Mouse (Mus musculus): ENCODE results near the gene Gclc. TPM values are rescaled to one million over a fixed set of nuclear protein-coding genes. Genes with fewer than 3 reads are reported as not detected.
A peak's percentile ranks its signal among the peaks of the same experiment; 100 is the strongest.
"Not testable (repeated sequence)": the region's sequence is repeated elsewhere in the genome, so short reads cannot be mapped to it uniquely, and the experiment has no call there.

Gene Gclc
- total RNA-seq, 2 experiments from 2014 or later, result 73.3 to 85.9 TPM

DNA sequence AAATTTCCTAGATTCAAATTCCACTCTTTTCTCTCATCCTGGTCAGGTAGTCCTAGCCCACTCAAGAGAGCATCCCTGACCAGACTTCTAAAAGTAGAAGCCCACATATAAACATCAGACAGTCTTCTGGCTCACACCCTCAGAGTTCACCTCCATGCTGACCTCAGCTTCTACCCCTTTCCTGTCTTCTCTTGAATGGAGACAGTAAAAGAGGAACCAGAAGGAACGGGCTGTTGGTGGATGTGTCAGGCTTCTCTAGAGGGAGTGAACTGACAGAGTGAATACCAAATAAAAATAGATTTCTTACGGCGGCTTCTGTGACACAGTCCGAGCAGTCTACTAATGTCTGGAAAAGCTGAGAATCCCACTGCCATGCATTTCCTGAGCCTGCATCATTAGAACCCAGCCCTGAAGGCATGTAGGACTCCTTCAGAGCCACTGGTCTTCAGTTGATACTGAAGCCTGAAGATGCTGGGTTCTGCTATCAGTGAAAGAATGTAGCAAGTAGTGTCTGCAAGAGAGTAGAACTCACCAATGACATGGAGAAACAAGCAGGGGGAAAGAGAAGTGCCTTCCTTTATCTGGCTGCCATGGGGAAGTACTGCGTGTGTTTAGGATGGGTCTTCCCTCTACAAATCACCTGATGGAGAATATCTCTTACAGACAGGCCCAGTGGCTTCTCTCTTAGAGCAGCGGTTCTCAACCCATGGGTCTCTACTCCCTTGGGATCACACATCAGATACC lies 16.9 kb upstream of the Gclc start:
- 0 out of 2 replicates have a peak, but pooled peaks have one; percentile 37 for ATAC-seq (replicated peaks; ENCODE audit: low FRiP score, low TSS enrichment, poor library complexity, severe bottlenecking)

GRCm38 (mm10) chr9:77741452-77741851 lies 12.9 kb upstream of the Gclc start:
- no peak for ATAC-seq (replicated peaks; ENCODE audit: low FRiP score, low TSS enrichment, poor library complexity, severe bottlenecking)

DNA sequence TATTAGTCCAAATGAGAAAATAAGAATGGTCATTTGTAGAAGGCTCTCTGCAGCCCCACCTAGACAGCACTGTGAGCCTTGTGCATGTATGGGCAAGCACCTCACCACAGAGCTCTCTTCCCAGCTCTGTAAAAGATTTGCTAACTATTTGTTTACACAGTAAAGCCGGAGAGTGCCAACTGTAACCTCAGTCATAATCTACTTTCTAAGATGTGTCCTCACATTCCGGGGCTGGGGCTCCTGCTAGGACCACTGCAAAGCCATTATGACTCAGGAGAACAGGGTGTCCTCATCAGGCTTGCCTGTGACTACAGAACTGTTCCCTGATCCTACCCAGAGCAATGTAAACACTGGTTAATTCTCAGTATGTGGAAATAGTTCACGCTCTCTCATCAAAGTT lies 9.5 kb upstream of the Gclc start:
- no peak for ATAC-seq (replicated peaks; ENCODE audit: low FRiP score, low TSS enrichment, poor library complexity, severe bottlenecking)

GRCm38 (mm10) chr9:77746315-77746714 lies 8.0 kb upstream of the Gclc start:
- no peak for ATAC-seq (replicated peaks; ENCODE audit: low FRiP score, low TSS enrichment, poor library complexity, severe bottlenecking)

- ATAC-seq (replicated peaks; ENCODE audit: low FRiP score, low TSS enrichment, poor library complexity, severe bottlenecking), result not testable (repeated sequence)
These were observed 6.0 kb upstream of the Gclc start for GRCm38 (mm10) chr9:77748292-77748691.

DNA sequence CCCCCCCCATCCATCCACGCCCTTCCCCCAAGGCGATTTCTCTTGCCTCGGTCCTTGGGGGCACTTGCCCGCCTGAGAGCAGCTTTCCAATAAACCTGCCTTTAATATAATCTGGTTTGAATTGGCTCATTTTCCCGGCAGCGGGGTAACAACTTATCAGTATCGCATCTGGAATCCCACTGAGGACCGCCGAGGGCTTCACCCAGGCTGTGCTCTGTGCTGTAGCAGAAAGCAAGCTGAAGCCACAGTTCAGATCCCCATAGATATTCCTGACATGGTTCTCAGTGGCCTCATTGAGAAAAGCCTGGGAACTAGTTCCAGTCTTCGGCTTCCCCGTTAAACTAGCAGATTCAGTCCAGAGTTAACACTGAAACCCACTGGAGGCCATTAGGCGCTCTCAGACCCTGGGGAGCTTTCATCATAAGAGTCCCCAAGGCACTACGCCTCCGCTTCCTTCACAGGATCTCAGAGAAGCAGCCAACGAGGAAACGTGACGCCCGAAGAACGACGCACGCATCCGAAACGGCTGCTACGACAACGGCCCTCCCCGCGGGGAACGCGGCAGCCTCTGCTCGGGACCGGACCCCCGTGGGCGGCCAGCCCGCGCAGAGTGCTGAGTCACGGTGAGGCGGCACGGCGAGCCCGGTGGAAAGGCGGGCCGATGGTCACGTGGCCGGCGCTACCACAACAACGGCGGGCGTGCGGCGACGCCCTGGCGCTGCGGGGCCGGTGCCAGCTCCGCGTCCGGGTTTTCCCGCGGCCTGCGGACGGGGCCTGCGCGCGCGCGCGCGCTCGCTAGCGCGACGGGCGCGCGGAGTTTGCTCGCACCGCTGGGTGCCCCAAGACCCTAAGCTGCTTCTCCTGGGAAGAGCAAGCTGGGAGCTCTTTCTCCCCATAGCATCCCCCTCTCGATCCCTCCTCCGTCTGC lies 3.9 kb upstream of the Gclc start:
- ATAC-seq (replicated peaks; ENCODE audit: low FRiP score, low TSS enrichment, poor library complexity, severe bottlenecking), result peak; percentile 74

DNA sequence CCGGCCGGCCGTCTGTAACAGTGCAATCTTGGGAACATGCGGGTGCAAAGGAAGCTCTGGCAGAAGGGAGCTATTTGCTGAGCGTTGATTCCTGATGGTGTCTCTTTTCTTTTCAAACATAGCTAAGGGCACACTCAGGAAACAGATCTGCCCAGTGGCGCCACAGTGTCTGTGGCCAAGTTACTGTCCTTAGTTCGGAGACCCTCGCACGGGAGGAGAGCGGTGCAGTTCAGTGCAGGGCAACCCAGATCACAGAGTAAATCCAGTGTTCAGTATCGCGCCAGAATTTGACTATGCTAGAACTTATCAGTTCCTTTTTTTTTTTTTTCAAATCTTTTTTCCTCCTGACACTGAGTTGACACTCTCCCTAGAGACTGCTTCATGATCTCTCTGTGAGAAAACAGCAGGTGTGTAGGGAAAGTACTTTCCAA lies 3.2 kb upstream of the Gclc start:
- peak; percentile 19; the same call in 1 of the 2 replicates for ATAC-seq (replicated peaks; ENCODE audit: low FRiP score, low TSS enrichment, poor library complexity, severe bottlenecking)

DNA sequence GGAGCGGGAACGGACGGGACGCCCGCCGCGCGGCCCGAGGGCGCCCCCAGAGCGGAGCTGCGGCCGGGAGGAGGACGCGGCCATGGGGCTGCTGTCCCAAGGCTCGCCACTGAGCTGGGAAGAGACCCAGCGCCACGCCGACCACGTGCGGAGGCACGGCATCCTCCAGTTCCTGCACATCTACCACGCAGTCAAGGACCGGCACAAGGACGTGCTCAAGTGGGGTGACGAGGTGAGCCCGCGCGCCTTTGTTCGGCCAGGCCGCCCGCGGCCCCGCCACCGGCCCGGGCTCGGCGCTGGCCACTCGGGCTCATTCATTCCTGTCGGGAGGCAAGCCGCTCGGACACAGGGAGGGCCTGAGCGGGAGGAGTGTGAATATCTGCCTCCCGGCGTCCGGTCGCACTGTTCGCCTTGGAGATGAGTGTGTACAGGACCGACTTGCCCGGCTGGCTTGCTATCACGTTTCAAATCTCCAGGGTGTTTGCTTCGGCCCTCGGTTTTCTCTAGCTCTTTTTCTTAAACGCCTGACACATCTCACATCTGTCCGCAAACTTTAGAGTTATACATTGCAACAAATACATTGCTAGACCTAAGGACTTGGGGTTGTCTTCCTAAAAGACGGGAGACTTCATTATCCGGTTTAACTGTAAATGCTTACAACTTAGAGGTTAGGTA lies 530 bp downstream of the Gclc start:
- ATAC-seq (replicated peaks; ENCODE audit: low FRiP score, low TSS enrichment, poor library complexity, severe bottlenecking), result peak; percentile 27; the same call in 1 of the 2 replicates

- ATAC-seq (replicated peaks; ENCODE audit: low FRiP score, low TSS enrichment, poor library complexity, severe bottlenecking), result no peak
These were observed 1.1 kb downstream of the Gclc start for GRCm38 (mm10) chr9:77755403-77755784.

DNA sequence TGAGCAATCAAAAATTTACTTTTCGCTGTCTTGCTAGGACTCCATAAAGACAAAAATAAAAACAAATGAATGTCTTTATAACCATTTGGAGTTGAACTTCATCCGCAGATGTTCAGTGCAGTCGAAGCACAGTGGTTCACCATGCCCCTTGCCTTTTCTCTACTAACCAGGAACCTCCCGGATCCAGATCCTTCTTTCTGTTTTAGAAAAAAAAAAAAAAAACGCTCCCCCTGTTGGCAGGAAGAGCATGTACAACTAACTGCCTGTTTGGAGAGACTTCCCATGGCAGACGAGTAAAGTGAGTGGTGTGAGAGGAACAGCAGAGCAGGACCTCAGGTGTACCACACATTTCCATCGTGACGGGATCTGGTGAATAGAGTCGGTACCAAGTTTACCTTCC lies 1.7 kb downstream of the Gclc start:
- peak; percentile 45 for ATAC-seq (replicated peaks; ENCODE audit: low FRiP score, low TSS enrichment, poor library complexity, severe bottlenecking)

- peak; percentile 91 for ATAC-seq (replicated peaks; ENCODE audit: low FRiP score, low TSS enrichment, poor library complexity, severe bottlenecking)
These were observed 3.0 kb downstream of the Gclc start for GRCm38 (mm10) chr9:77757331-77757730.

GRCm38 (mm10) chr9:77758481-77758880 lies 4.1 kb downstream of the Gclc start:
- ATAC-seq (replicated peaks; ENCODE audit: low FRiP score, low TSS enrichment, poor library complexity, severe bottlenecking), result no peak

DNA sequence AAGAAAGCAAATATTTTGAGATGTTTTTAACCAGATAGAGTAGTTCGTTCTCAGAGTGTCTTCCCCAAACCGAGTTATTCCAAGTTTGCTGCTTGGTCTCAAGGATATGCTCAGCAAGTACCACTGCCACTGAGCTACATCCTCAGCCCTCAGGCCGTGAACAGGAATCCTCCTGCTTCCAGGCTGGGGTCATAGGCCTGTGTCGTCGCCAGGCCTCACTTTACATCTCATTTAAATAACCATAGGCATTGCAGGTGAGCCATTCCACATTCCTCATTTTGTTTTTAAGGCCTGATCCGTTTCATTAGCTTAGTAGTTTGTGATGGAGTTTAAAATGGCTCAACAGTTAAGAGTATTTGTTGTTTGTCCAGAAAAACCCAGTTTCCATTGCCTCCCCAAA lies 4.8 kb downstream of the Gclc start:
- no peak for ATAC-seq (replicated peaks; ENCODE audit: low FRiP score, low TSS enrichment, poor library complexity, severe bottlenecking)

DNA sequence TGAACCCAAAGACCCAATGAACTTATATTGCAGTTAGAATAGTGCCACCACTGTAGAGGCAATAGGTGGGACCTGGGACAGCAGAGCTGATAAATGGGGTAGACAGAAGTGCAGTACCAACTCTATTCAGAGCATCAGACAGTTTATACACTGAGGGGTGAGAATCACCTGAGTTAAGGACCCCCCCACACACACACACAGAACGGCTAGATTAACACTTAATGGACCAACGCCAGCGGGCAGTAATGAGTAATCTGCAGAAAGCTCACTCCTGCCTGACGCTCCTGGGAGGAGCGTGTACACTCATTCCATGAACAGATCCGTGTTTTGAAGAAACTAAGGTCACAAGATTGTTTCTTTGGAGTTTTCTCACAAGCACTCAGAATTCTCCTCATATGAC lies 5.4 kb downstream of the Gclc start:
- no peak for ATAC-seq (replicated peaks; ENCODE audit: low FRiP score, low TSS enrichment, poor library complexity, severe bottlenecking)

- no peak for ATAC-seq (replicated peaks; ENCODE audit: low FRiP score, low TSS enrichment, poor library complexity, severe bottlenecking)
These were observed 11.9 kb downstream of the Gclc start for GRCm38 (mm10) chr9:77766218-77766617.

GRCm38 (mm10) chr9:77766767-77767166 lies 12.4 kb downstream of the Gclc start:
- ATAC-seq (replicated peaks; ENCODE audit: low FRiP score, low TSS enrichment, poor library complexity, severe bottlenecking), result no peak

GRCm38 (mm10) chr9:77770909-77771308 lies 16.6 kb downstream of the Gclc start:
- ATAC-seq (replicated peaks; ENCODE audit: low FRiP score, low TSS enrichment, poor library complexity, severe bottlenecking), result no peak

DNA sequence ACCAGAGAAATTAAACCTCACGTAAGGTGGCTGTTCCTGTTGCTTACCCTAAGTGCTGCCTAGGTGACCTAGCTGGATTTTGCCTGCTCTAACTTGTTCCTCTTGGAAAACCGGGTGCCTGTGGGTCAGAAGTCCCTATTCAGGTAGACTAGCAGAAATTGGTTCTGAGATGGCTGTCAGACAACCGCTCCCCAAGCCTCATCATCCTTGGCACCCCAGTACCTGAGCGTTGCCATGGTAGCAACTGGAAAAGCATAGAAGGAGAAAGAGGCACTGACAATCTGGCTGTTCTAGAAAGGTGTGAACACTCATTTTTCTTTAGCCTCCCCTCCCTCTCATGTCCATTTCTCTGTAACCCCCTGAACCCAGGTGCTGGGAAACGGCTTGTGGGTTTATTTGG lies 17.0 kb downstream of the Gclc start:
- ATAC-seq (replicated peaks; ENCODE audit: low FRiP score, low TSS enrichment, poor library complexity, severe bottlenecking), result no peak

GRCm38 (mm10) chr9:77771765-77772383 lies 17.5 kb downstream of the Gclc start:
- ATAC-seq (replicated peaks; ENCODE audit: low FRiP score, low TSS enrichment, poor library complexity, severe bottlenecking), result no peak
